Mouse (Mus musculus): ENCODE results near the gene Atp4a.

GRCm38 (mm10) chr7:30763456-30763855, 51.4 kb downstream of the Atp4a start, which contains the start of gene Dmkn:
- no peak for TF ChIP-seq CTCF (IDR thresholded peaks at IDR 0.05; ENCODE audit: low read depth, low read length)
- TF ChIP-seq POLR2A (IDR thresholded peaks at IDR 0.05; ENCODE audit: borderline replicate concordance, low read depth, low read length): no peak

All from bone marrow macrophage, adult 2 months (primary cell).